Mouse (Mus musculus) lung, postnatal 0 days (tissue): ENCODE results near the gene Dctn5. TPM values are rescaled to one million over a fixed set of nuclear protein-coding genes. Genes with fewer than 3 reads are reported as not detected.

ENCODE experiments used
- ATAC-seq: fragments of 200-750 bp; cut with Nextera tagmentation; 2 replicates; pipeline ENCODE4 v1.8.0; 2017; ENCODE audit warnings: moderate library complexity
- DNase-seq: peaks from one replicate; pipeline ENCODE4 v3.0.0-alpha.2; 2016; ENCODE audit warnings: low spot score
- H3K27ac ChIP-seq: fragments of 300-500 bp; sonication (generic); 2 replicates; pipeline ENCODE4 v1.5.1; 2014; ENCODE audit warnings: antibody characterized with exemption, mild to moderate bottlenecking, low read length, mixed read lengths
- H3K27me3 ChIP-seq: fragments of 300-500 bp; sonication (generic); replicated peaks from 2 replicates; pipeline ENCODE4 v1.6.1; 2014; ENCODE audit warnings: low read length, mixed read lengths; ENCODE audit not compliant: insufficient read depth
- H3K36me3 ChIP-seq: fragments of 300-500 bp; sonication (generic); 2 replicates; pipeline ENCODE4 v1.6.1; 2014; ENCODE audit warnings: low read length, mixed read lengths; ENCODE audit not compliant: insufficient read depth
- H3K4me1 ChIP-seq: fragments of 300-500 bp; sonication (generic); 2 replicates; pipeline ENCODE4 v1.6.1; 2014; ENCODE audit warnings: antibody characterized with exemption, low read depth, low read length, mixed read lengths; ENCODE audit not compliant: insufficient read depth
- H3K4me2 ChIP-seq: fragments of 300-500 bp; sonication (generic); replicated peaks from 2 replicates; pipeline ENCODE4 v1.6.1; 2014; ENCODE audit warnings: low read depth, mild to moderate bottlenecking, low read length, moderate library complexity, mixed read lengths
- H3K4me3 ChIP-seq: fragments of 300-500 bp; sonication (generic); 2 replicates; pipeline ENCODE4 v1.5.1; 2014; ENCODE audit warnings: low read depth, low read length
- H3K9ac ChIP-seq: fragments of 300-500 bp; sonication (generic); replicated peaks from 2 replicates; pipeline ENCODE4 v1.6.1; 2014; ENCODE audit warnings: low read depth, mild to moderate bottlenecking
- H3K9me3 ChIP-seq: fragments of 300-500 bp; sonication (generic); 2 replicates; pipeline ENCODE4 v1.6.1; 2016; ENCODE audit warnings: low read length, mixed read lengths
- CTCF ChIP-seq: IDR thresholded peaks from 2 replicates; pipeline ENCODE4 v1.5.1; 2016; ENCODE audit warnings: antibody characterized with exemption, mild to moderate bottlenecking
- EP300 ChIP-seq: IDR thresholded peaks from 2 replicates; pipeline ENCODE4 v1.6.1; 2016; ENCODE audit warnings: antibody characterized with exemption, mild to moderate bottlenecking, control low read depth
- WGBS: fragments of 180-500 bp; shearing (Covaris S2); extraction: QIAGEN DNeasy Blood & Tissue Kit; methylation state at CpG from one replicate; pipeline ENCODE4 v1.1.7; 2014; 5-methylcytosine and 5-hydroxymethylcytosine counted together
- polyA plus RNA-seq: library from polyadenylated mRNA; unstranded; fragments of >200 nt; fragmentation: Nextera tagmentation; extraction: Ambion mirVana; gene quantifications from 2 replicates; pipeline ENCODE4 v1.2.1, GENCODE M21; 2015

Gene Dctn5
- polyA plus RNA-seq, 1 experiment from 2014 or later: 72.9 TPM

- TF ChIP-seq CTCF: peak; percentile 53
- no peak for TF ChIP-seq EP300
- H3K36me3 ChIP-seq: peaks cover 14% of the 10 kb centered on the region
- no peaks in the 10 kb centered on the region for H3K9me3 ChIP-seq
- no peak overlapping the region for H3K4me3 ChIP-seq
- no peak for ATAC-seq
- DNase-seq: peak; percentile 11
- peaks cover 11% of the 10 kb centered on the region; the same call in 1 of the 2 replicates for H3K4me1 ChIP-seq
- no peak overlapping the region for H3K4me2 ChIP-seq
- WGBS: 72% methylated on average over 10 of the region's 10 CpGs
- H3K27ac ChIP-seq: no peak overlapping the region
- no peaks in the 10 kb centered on the region for H3K27me3 ChIP-seq
- H3K9ac ChIP-seq: no peak overlapping the region
Measured at GRCm38 (mm10) chr7:122135070-122135469, 2.2 kb downstream of the Dctn5 start.

GRCm38 (mm10) chr7:122137071-122137470 is 4.2 kb downstream of the Dctn5 start:
- Histone ChIP-seq H3K9me3 (no peaks in the 10 kb centered on the region), H3K4me3 (no peak overlapping the region), H3K27ac (no peak overlapping the region), H3K4me2 (no peak overlapping the region), H3K9ac (no peak overlapping the region), H3K36me3 (peaks cover 24% of the 10 kb centered on the region), H3K27me3 (no peaks in the 10 kb centered on the region), H3K4me1 (peaks cover 11% of the 10 kb centered on the region; the same call in 1 of the 2 replicates)
- DNase-seq (no peak), ATAC-seq (no peak)
- no peak for TF ChIP-seq CTCF
- TF ChIP-seq EP300: no peak

- Histone ChIP-seq H3K4me2 (no peak overlapping the region), H3K9ac (no peak overlapping the region), H3K4me3 (no peak overlapping the region), H3K27ac (no peak overlapping the region), H3K4me1 (peaks cover 6% of the 10 kb centered on the region; the same call in 1 of the 2 replicates), H3K9me3 (no peaks in the 10 kb centered on the region), H3K27me3 (no peaks in the 10 kb centered on the region), H3K36me3 (peaks cover 31% of the 10 kb centered on the region)
- no peak for DNase-seq
- TF ChIP-seq EP300 (no peak), CTCF (no peak)
- WGBS: 90% methylated on average over 5 of the region's 5 CpGs
- ATAC-seq: no peak
Measured at GRCm38 (mm10) chr7:122138190-122138589, 5.3 kb downstream of the Dctn5 start.

GRCm38 (mm10) chr7:122140991-122141390 is 8.2 kb downstream of the Dctn5 start:
- no peak for ATAC-seq
- TF ChIP-seq EP300: no peak
- TF ChIP-seq CTCF: no peak

GRCm38 (mm10) chr7:122152473-122152872 is 19.6 kb downstream of the Dctn5 start:
- no peaks in the 10 kb centered on the region for H3K27me3 ChIP-seq
- H3K9ac ChIP-seq: no peak overlapping the region
- no peak overlapping the region for H3K4me3 ChIP-seq
- WGBS: 68% methylated on average over 4 of the region's 4 CpGs
- TF ChIP-seq CTCF (no peak), EP300 (no peak)
- no peaks in the 10 kb centered on the region for H3K4me1 ChIP-seq
- H3K27ac ChIP-seq: no peak overlapping the region
- DNase-seq (no peak), ATAC-seq (no peak)
- no peaks in the 10 kb centered on the region for H3K9me3 ChIP-seq
- H3K36me3 ChIP-seq: 0 out of 2 replicates have a peak, but pooled peaks cover 11% of the 10 kb centered on the region
- H3K4me2 ChIP-seq: no peak overlapping the region

More at GRCm38 (mm10) chr7:122140991-122141390, 8.2 kb downstream of the Dctn5 start:
- H3K4me3 ChIP-seq: no peak overlapping the region
- no peak for DNase-seq
- H3K4me2 ChIP-seq: no peak overlapping the region
- no peaks in the 10 kb centered on the region for H3K27me3 ChIP-seq
- no peaks in the 10 kb centered on the region for H3K4me1 ChIP-seq
- peaks cover 41% of the 10 kb centered on the region for H3K36me3 ChIP-seq
- no peak overlapping the region for H3K9ac ChIP-seq
- H3K27ac ChIP-seq: no peak overlapping the region
- H3K9me3 ChIP-seq: no peaks in the 10 kb centered on the region

GRCm38 (mm10) chr7:122158488-122158887 is 25.6 kb downstream of the Dctn5 start:
- Histone ChIP-seq H3K36me3 (no peaks in the 10 kb centered on the region), H3K4me1 (peaks cover 7% of the 10 kb centered on the region; the same call in 1 of the 2 replicates), H3K4me3 (peak overlapping the region; percentile 70), H3K27me3 (no peaks in the 10 kb centered on the region), H3K4me2 (peak overlapping the region; percentile 67), H3K27ac (peak overlapping the region; percentile 45; the same call in 1 of the 2 replicates), H3K9ac (peak overlapping the region; percentile 46), H3K9me3 (no peaks in the 10 kb centered on the region)
- no peak for ATAC-seq
- WGBS: 3% methylated on average over 13 of the region's 13 CpGs
- no peak for DNase-seq
- TF ChIP-seq EP300: no peak
- TF ChIP-seq CTCF: no peak
